In genomic region chr9:25200987-25201386, GRCm38 (mm10) we compare ENCODE assay signal across 29 mouse cellular contexts. TPM values are rescaled to one million over a fixed set of nuclear protein-coding genes. Genes with fewer than 3 reads are reported as not detected.
DNase-seq lines count a peak whose midpoint lies in the region; ATAC-seq and TF ChIP-seq lines count a peak whose summit lies in the region.
"Had no signal": no experiment of that assay in that cellular context is flagged by ENCODE, and none has a peak within 500 bp of the region (broad histone marks: within the 10 kb centered on the region; RNA-seq: fewer than 3 reads in every experiment).

No protein-coding gene starts in this region.

- no peaks in the 10 kb centered on the region for H3K4me1 ChIP-seq in cerebellum, adult 2 months (ENCODE audit: control insufficient read depth, insufficient read depth, low read length)
- peaks cover 29% of the 10 kb centered on the region for H3K4me1 ChIP-seq in heart, embryonic 12.5 days (replicated peaks)
- peaks cover 8% of the 10 kb centered on the region for H3K4me1 ChIP-seq in lung, embryonic 16.5 days (replicated peaks; ENCODE audit: control insufficient read depth, insufficient read depth, low read length)
- H3K4me1 ChIP-seq in liver, embryonic 11.5 days (replicated peaks; ENCODE audit: control insufficient read depth, insufficient read depth, low read length), result no peaks in the 10 kb centered on the region
- H3K4me1 ChIP-seq: limb, embryonic 10.5 days; limb, embryonic 15.5 days; midbrain, embryonic 10.5 days; neural tube, embryonic 13.5 days had no signal

- TF ChIP-seq CTCF in cerebellum, adult 2 months (IDR thresholded peaks at IDR 0.05; ENCODE audit: borderline replicate concordance, insufficient read depth, low read depth, low read length), result no peak

- no peak overlapping the region for H3K4me2 ChIP-seq in heart, embryonic 12.5 days
- no peak overlapping the region for H3K4me2 ChIP-seq in lung, embryonic 16.5 days (ENCODE audit: low read depth, low read length)
- no peak overlapping the region for H3K4me2 ChIP-seq in liver, embryonic 11.5 days
- H3K4me2 ChIP-seq: embryonic facial prominence, embryonic 12.5 days; kidney, embryonic 15.5 days; limb, embryonic 15.5 days; neural tube, embryonic 13.5 days had no signal

- no peak for TF ChIP-seq POLR2A in cerebellum, adult 2 months (IDR thresholded peaks at IDR 0.05; ENCODE audit: borderline replicate concordance, insufficient read depth, low read length)

- no peaks in the 10 kb centered on the region for H3K36me3 ChIP-seq in heart, embryonic 12.5 days
- H3K36me3 ChIP-seq in lung, embryonic 16.5 days (ENCODE audit: control insufficient read depth, insufficient read depth, low read length), result no peaks in the 10 kb centered on the region
- H3K36me3 ChIP-seq in liver, embryonic 11.5 days (ENCODE audit: control insufficient read depth, insufficient read depth, low read length), result no peaks in the 10 kb centered on the region
- H3K36me3 ChIP-seq: embryonic facial prominence, embryonic 12.5 days; G1E; kidney, embryonic 15.5 days; limb, embryonic 10.5 days; limb, embryonic 15.5 days; midbrain, embryonic 10.5 days; neural tube, embryonic 13.5 days had no signal

- no peaks in the 10 kb centered on the region for H3K9me3 ChIP-seq in heart, embryonic 12.5 days (replicated peaks)
- H3K9me3 ChIP-seq in lung, embryonic 16.5 days (ENCODE audit: control insufficient read depth, low read length), result no peaks in the 10 kb centered on the region
- H3K9me3 ChIP-seq in liver, embryonic 11.5 days (ENCODE audit: control insufficient read depth, low read length), result no peaks in the 10 kb centered on the region
- H3K9me3 ChIP-seq: embryonic facial prominence, embryonic 12.5 days; G1E; kidney, embryonic 15.5 days; limb, embryonic 10.5 days; limb, embryonic 15.5 days; midbrain, embryonic 10.5 days; neural tube, embryonic 13.5 days had no signal

- no peak for ATAC-seq in heart, embryonic 12.5 days (ENCODE audit: insufficient number of reproducible peaks, low FRiP score)
- ATAC-seq in lung, embryonic 16.5 days (ENCODE audit: low read depth), result 0 out of 2 replicates have a peak, but pooled peaks have one; percentile 28
- ATAC-seq in liver, embryonic 11.5 days (replicated peaks; ENCODE audit: low FRiP score), result no peak
- ATAC-seq: hindbrain, embryonic 16.5 days had no signal

- H3K9ac ChIP-seq in heart, embryonic 12.5 days, result no peak overlapping the region
- H3K9ac ChIP-seq in lung, embryonic 16.5 days (ENCODE audit: low read length), result no peak overlapping the region
- H3K9ac ChIP-seq in liver, embryonic 11.5 days (ENCODE audit: low read depth, low read length), result no peak overlapping the region
- H3K9ac ChIP-seq: embryonic facial prominence, embryonic 12.5 days; kidney, embryonic 15.5 days; limb, embryonic 15.5 days; liver, embryonic 14.5 days; neural tube, embryonic 13.5 days had no signal

- intact Hi-C loops in heart, postnatal 36 days (cut with DNase I), result loop anchor here (2.0 kb wide), 1 partner anchor 22 kb away; no protein-coding TSS in a partner anchor
- intact Hi-C loops in gastrocnemius, postnatal 14 days (cut with DNase I; ENCODE audit: low total_unique reads), result no loop called here

- H3K4me3 ChIP-seq in cerebellum, adult 2 months (replicated peaks; ENCODE audit: insufficient read depth, low read depth, low read length), result no peak overlapping the region
- H3K4me3 ChIP-seq in heart, embryonic 12.5 days, result no peak overlapping the region
- H3K4me3 ChIP-seq in lung, embryonic 16.5 days (ENCODE audit: low read length), result no peak overlapping the region
- H3K4me3 ChIP-seq in liver, embryonic 11.5 days (ENCODE audit: low read depth, low read length), result no peak overlapping the region
- H3K4me3 ChIP-seq: embryonic facial prominence, embryonic 12.5 days; kidney, embryonic 15.5 days; limb, embryonic 10.5 days; limb, embryonic 15.5 days; midbrain, embryonic 10.5 days; neural tube, embryonic 13.5 days had no signal

- no peaks in the 10 kb centered on the region for H3K27me3 ChIP-seq in cerebellum, adult 2 months (ENCODE audit: control insufficient read depth, insufficient read depth, low read length)
- no peaks in the 10 kb centered on the region for H3K27me3 ChIP-seq in heart, embryonic 12.5 days (replicated peaks)
- H3K27me3 ChIP-seq in lung, embryonic 16.5 days (ENCODE audit: control insufficient read depth, insufficient read depth, low read depth, low read length), result no peaks in the 10 kb centered on the region
- no peaks in the 10 kb centered on the region for H3K27me3 ChIP-seq in liver, embryonic 11.5 days (replicated peaks; ENCODE audit: control insufficient read depth, insufficient read depth, low read length)
- H3K27me3 ChIP-seq: embryonic facial prominence, embryonic 12.5 days; kidney, embryonic 15.5 days; limb, embryonic 15.5 days; neural tube, embryonic 13.5 days had no signal

- peak overlapping the region; percentile 11; the same call in 1 of the 2 replicates for H3K27ac ChIP-seq in cerebellum, adult 2 months (ENCODE audit: insufficient read depth, low read length)
- peak overlapping the region; percentile 15 for H3K27ac ChIP-seq in heart, embryonic 12.5 days (ENCODE audit: poor library complexity, severe bottlenecking)
- no peak overlapping the region for H3K27ac ChIP-seq in lung, embryonic 16.5 days (ENCODE audit: low read length)
- H3K27ac ChIP-seq in liver, embryonic 11.5 days (ENCODE audit: low read depth, low read length), result no peak overlapping the region
- H3K27ac ChIP-seq: limb, embryonic 10.5 days; limb, embryonic 15.5 days; liver, embryonic 14.5 days; midbrain, embryonic 10.5 days; neural tube, embryonic 13.5 days; stomach, postnatal 0 days had no signal

- 80% methylated on average over 3 of the region's 3 CpGs for WGBS in cerebellum, adult 2 months
- WGBS in heart, embryonic 12.5 days, result 76% methylated on average over 3 of the region's 3 CpGs
- 67% methylated on average over 3 of the region's 3 CpGs for WGBS in lung, embryonic 16.5 days
- 73% methylated on average over 3 of the region's 3 CpGs for WGBS in liver, embryonic 11.5 days

- no peak for DNase-seq in cerebellum, adult 2 months
- no peak for DNase-seq in cerebellum, adult 11 months
- DNase-seq in heart, postnatal 36 days, result no peak
- no peak for DNase-seq in lung, postnatal 4 days
- no peak for DNase-seq in gastrocnemius, postnatal 14 days
- no peak for DNase-seq in liver, embryonic 11.5 days (ENCODE audit: low spot score)
- DNase-seq: adrenal gland, adult 8-10 months; cerebellum, adult 9-10 months; cerebellum, postnatal 36 days; embryo, embryonic 11 days; kidney, adult 18-20 months; kidney, postnatal 25 days; lung, adult 2 months; lung, postnatal 14 days; right cerebral cortex, postnatal 4 days; thymus, adult 18-20 months; thymus, postnatal 25 days had no signal

RNA-seq across cellular contexts. Expression of gene Herpud2, which starts 49.4 kb away (rescaled TPM):
- polyA plus RNA-seq in cerebellum, adult 2 months (2012; rRNA removed), result 39.7 and 43.3 TPM in 2 replicates
- 37.0 and 38.1 TPM in 2 replicates for polyA plus RNA-seq in heart, embryonic 12.5 days (2016; fragmentation: Nextera tagmentation; extraction: Ambion mirVana)
- 10 to 100 TPM; 39.1 TPM for total RNA-seq in heart, postnatal 36 days (2021)
- polyA plus RNA-seq in lung, embryonic 16.5 days (2015; fragmentation: Nextera tagmentation; extraction: Ambion mirVana), result 26.7 and 27.0 TPM in 2 replicates
- 10 to 100 TPM; 37.5 to 37.6 TPM for total RNA-seq in gastrocnemius, postnatal 14 days (2021)
- 23.2 and 27.0 TPM in 2 replicates for polyA plus RNA-seq in liver, embryonic 11.5 days (2014; fragmentation: Nextera tagmentation; extraction: Ambion mirVana)

RNA-seq across cellular contexts. Expression of gene Sept7, which starts 51.3 kb away (rescaled TPM):
- 225 and 240 TPM in 2 replicates for polyA plus RNA-seq in cerebellum, adult 2 months (2012; rRNA removed)
- polyA plus RNA-seq in heart, embryonic 12.5 days (2016; fragmentation: Nextera tagmentation; extraction: Ambion mirVana), result 299 and 306 TPM in 2 replicates
- 100 to 1,000 TPM; 112 to 113 TPM for total RNA-seq in heart, postnatal 36 days (2021)
- polyA plus RNA-seq in lung, embryonic 16.5 days (2015; fragmentation: Nextera tagmentation; extraction: Ambion mirVana), result 302 and 327 TPM in 2 replicates
- total RNA-seq in gastrocnemius, postnatal 14 days (2021), result 10 to 100 TPM; 74.8 to 85.8 TPM
- 219 and 236 TPM in 2 replicates for polyA plus RNA-seq in liver, embryonic 11.5 days (2014; fragmentation: Nextera tagmentation; extraction: Ambion mirVana)

Comparison
In these comparisons a context has a peak if more than half of its experiments do, and no peak if none do; other contexts are left out.
1. H3K27ac ChIP-seq: peak in cerebellum, adult 2 months (single experiment) and heart, embryonic 12.5 days (single experiment); none in lung, embryonic 16.5 days (single experiment) and liver, embryonic 11.5 days (single experiment).